Mouse (Mus musculus) liver, adult 2 months (tissue): Measurements from ENCODE around the gene Palm3. TPM values are rescaled to one million over a fixed set of nuclear protein-coding genes. Genes with fewer than 3 reads are reported as not detected.

Experiments
- DNase-seq: peaks from one replicate; pipeline ENCODE4 v3.0.0-alpha.2; 2011; ENCODE audit warnings: low read depth, low spot score; ENCODE audit errors: extremely low read depth
- H3K27ac ChIP-seq: fragments of 200-500 bp; replicated peaks from 2 replicates; pipeline ENCODE4 v1.5.1; 2012; ENCODE audit warnings: low read depth, mild to moderate bottlenecking, control low read depth, inconsistent platforms, low read length; ENCODE audit not compliant: insufficient read depth
- H3K27me3 ChIP-seq: fragments of 200-500 bp; 2 replicates; pipeline ENCODE4 v1.6.1; 2012; ENCODE audit warnings: mild to moderate bottlenecking, moderate library complexity, low read length, inconsistent platforms; ENCODE audit not compliant: control insufficient read depth, insufficient read depth
- H3K36me3 ChIP-seq: fragments of 200-500 bp; 2 replicates; pipeline ENCODE4 v1.6.1; 2012; ENCODE audit warnings: low read length, inconsistent platforms; ENCODE audit not compliant: control insufficient read depth, insufficient read depth
- H3K4me1 ChIP-seq: fragments of 200-500 bp; 2 replicates; pipeline ENCODE4 v1.6.1; 2011; ENCODE audit warnings: low read length; ENCODE audit not compliant: control insufficient read depth, insufficient read depth
- H3K4me3 ChIP-seq: fragments of 200-500 bp; 2 replicates; pipeline ENCODE4 v1.5.1; 2011; ENCODE audit warnings: low read depth, mild to moderate bottlenecking, control low read depth, low read length, moderate library complexity; ENCODE audit not compliant: insufficient read depth
- H3K79me2 ChIP-seq: fragments of 200-500 bp; 2 replicates; pipeline ENCODE4 v1.6.1; 2012; ENCODE audit warnings: inconsistent platforms, mild to moderate bottlenecking, low read length, moderate library complexity; ENCODE audit not compliant: control insufficient read depth, insufficient read depth
- H3K9ac ChIP-seq: fragments of 200-500 bp; 2 replicates; pipeline ENCODE4 v1.6.1; 2012; ENCODE audit warnings: low read depth, mild to moderate bottlenecking, control low read depth, inconsistent platforms, low read length
- CTCF ChIP-seq: fragments of 200-500 bp; IDR thresholded peaks from 2 replicates; pipeline ENCODE4 v1.5.1; 2011; ENCODE audit warnings: low read depth, low read length, control low read depth
- POLR2A ChIP-seq: fragments of 200-500 bp; IDR thresholded peaks from 2 replicates; pipeline ENCODE4 v1.6.1; 2011; ENCODE audit warnings: low read length, control low read depth; ENCODE audit not compliant: insufficient read depth; ENCODE audit errors: extremely low read depth
- WGBS: fragments of 180-500 bp; shearing (Covaris S2); methylation state at CpG from one replicate; pipeline ENCODE4 v1.1.7; 2018; 5-methylcytosine and 5-hydroxymethylcytosine counted together
- polyA plus RNA-seq: library from polyadenylated mRNA; depleted of rRNA; stranded (reverse); fragments of >200 nt; gene quantifications from 2 replicates; pipeline ENCODE4 v1.2.3, GENCODE M21; 2012; rRNA removed
- total RNA-seq: library from RNA; depleted of rRNA; stranded (reverse); fragments of >200 nt; gene quantifications from 2 replicates; pipeline ENCODE4 v1.2.3, GENCODE M21; 2014; rRNA removed

Gene Palm3
- total RNA-seq (not detected in 2 replicates), polyA plus RNA-seq (not detected in 2 replicates)

DNA sequence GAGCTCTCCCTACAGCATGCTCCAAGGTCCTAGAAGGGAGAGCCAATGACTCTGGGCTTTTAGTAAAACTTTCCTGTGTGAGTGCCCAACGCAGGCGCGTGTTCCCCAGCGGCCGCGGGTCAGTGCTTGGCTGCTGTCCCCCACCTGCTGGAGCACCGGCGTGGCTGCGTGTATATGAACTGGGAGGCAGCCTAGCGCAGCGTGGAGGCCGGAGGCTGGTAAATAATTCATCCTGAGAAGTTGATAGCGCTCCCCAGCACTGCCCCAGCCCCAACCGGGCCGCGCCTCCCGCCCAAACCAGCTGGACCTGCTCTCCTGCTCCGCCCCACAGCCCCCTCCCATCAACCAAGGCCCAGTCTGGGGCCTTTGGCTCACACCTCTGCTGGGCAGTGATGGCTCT is at the start of gene Palm3:
Palm3 (plus strand) TSS at position 376 of the 400 bp plus-strand sequence.
- 21% methylated on average over 17 of the region's 18 CpGs for WGBS
- Histone ChIP-seq H3K4me1 (no peaks in the 10 kb centered on the region), H3K27me3 (peaks cover 4% of the 10 kb centered on the region), H3K36me3 (no peaks in the 10 kb centered on the region), H3K9ac (no peak within 1 kb of the TSS), H3K4me3 (no peak within 1 kb of the TSS), H3K79me2 (no peaks in the 10 kb centered on the region), H3K27ac (no peak within 1 kb of the TSS)
- TF ChIP-seq CTCF (no peak), POLR2A (no peak)
- no peak for DNase-seq

DNA sequence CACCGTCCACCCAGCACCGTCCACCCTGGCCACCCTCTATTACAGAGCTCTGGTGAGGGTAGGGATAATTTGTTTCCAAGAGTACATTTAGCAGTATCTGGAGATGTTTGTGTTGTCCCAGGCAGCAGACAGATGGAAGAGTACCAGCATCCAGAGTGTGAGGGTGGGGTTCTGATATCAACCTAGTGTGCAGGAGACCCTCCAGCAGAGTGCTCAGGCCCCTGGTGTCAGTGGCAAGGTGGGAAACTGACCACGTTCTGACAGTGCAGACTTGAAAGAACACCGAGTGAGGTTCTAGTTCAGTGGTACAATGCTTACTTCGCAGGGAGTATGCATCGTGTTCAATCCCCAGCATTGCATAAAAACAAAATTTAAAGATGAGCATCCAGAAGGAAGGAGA is 49.6 kb upstream of the Palm3 start:
- peaks cover 20% of the 10 kb centered on the region; the same call in 1 of the 2 replicates for H3K79me2 ChIP-seq
- no peak overlapping the region; the same call in 1 of the 2 replicates for H3K4me3 ChIP-seq
- H3K27ac ChIP-seq, result peak overlapping the region; percentile 91
- no peaks in the 10 kb centered on the region for H3K27me3 ChIP-seq
- H3K9ac ChIP-seq, result no peak overlapping the region; the same call in 1 of the 2 replicates
- H3K4me1 ChIP-seq, result peaks cover 20% of the 10 kb centered on the region
- TF ChIP-seq POLR2A (no peak), CTCF (no peak)
- no peak for DNase-seq
- H3K36me3 ChIP-seq, result no peaks in the 10 kb centered on the region
- 58% methylated on average over 6 of the region's 6 CpGs for WGBS

DNA sequence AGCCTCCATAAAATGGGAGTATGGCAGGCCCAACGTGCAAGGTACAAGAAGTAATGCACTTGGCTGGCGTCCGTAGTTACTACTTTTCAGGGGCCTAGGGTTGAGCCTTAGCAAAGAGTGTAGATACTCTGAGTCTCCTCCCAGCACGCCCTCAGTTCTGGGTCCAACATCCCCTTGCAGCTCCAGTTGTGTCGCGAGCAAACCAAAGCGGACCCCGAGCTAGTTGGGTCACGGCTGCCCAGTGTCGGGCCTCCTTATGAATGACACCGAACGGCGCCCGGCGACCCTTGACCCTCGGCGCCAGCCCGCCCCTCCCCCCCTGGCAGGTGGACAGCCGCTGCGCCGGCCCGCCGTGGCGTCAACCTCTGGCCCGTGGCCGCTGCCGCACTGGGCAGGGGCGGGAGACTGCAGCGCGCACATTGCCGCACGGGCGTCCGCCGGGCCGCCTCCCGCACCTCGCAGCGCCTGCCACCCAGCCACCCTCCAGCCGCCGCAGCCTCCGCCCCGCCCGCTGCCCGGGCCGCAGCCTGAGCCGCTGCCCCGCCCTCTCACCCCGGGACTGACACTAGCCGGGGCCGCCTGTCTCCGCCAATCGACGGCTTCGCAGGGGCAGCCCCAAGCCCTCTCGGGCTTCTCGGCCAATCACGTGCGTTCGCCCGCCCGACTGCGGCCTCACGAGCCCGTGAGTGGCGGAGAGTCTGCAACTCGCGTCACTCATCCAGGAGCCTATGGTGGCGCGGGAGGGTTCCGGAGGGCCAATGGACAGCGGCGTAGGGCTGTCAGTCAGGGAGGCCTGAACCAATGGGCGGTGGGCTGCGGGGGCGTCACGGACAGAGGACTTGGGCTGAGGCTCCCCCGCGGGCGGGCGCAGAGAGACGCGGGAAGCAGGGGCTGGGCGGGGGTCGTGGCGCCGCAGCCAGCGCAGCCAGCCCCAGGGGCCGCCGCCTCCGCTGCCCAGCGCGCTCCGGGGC is 48.8 kb upstream of the Palm3 start, which contains the start of gene Prkaca:
Prkaca (plus strand) TSS at position 844 of the 971 bp plus-strand sequence.
- TF ChIP-seq POLR2A (peak; percentile 40; the same call in 1 of the 2 replicates), CTCF (no peak)
- WGBS, result under 1% methylated on average over 81 of the region's 94 CpGs
- peak within 1 kb of the TSS; percentile 98 for H3K9ac ChIP-seq
- peaks cover 26% of the 10 kb centered on the region; the same call in 1 of the 2 replicates for H3K79me2 ChIP-seq
- H3K27me3 ChIP-seq, result no peaks in the 10 kb centered on the region
- H3K4me3 ChIP-seq, result peak within 1 kb of the TSS; percentile 84
- H3K27ac ChIP-seq, result peak within 1 kb of the TSS; percentile 91
- H3K36me3 ChIP-seq, result no peaks in the 10 kb centered on the region
- H3K4me1 ChIP-seq, result peaks cover 23% of the 10 kb centered on the region
- DNase-seq, result peak; percentile 94

DNA sequence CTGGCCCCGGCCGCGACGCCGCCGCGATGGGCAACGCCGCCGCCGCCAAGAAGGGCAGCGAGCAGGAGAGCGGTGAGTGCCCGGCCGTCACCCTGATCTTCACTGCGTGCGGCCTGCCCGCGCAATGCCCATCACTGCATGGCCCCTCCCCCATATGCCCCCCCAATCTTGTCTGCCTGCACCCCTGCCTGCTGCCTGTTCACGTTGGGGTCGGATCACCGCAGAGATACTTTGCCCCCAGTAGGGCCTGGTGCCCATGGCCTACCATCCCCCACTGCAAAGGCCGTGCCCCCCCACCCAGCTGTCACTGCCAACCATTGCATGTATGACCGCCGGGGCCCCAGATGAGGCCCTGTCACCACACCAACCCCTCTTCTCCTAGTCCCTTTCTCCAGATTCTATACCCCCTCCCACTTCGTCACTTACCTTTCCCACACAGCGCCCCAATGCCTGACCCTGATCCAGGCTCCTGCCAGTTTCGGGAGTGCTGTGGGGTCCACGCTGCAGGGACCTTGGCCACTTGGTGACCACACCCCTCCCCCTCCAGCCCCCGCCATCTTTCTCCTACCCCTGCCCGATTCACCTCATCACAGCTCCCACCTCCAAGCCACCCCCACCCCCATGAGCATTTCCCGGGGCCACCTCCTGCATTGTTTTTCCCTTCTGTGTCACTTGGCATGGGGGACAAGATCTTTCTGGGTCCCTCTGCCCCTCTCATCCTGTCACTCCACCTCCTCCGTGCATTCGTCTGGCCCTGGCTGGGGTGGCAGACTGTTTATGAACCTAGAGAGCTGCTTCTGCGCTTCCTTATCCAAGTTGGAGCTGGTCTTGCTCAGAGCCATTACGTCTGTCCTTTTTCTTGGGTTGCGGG is 47.9 kb upstream of the Palm3 start:
- no peak for DNase-seq
- no peaks in the 10 kb centered on the region for H3K27me3 ChIP-seq
- 5% methylated on average over 37 of the region's 37 CpGs for WGBS

DNA sequence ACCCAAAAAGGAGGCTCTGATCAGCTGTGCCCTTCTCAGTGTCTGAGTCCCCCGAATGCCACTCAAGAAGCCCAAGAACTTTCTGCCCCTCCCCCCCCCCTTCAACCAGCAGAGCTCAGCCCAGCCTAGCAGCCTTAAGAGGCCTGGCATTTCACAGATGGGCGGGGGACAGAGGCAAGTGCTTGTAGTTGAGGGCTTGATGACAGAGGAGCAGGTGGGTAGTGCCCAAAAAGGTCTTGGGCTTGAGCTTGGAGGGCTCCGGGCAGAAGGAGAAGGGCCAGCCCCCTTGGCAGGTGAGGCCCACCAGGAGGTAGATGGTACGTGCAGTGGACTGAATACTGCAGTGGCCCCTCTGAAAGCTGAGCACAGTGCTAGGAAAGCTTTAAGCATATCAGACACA is 46.8 kb upstream of the Palm3 start:
- no peaks in the 10 kb centered on the region for H3K36me3 ChIP-seq
- H3K79me2 ChIP-seq, result peaks cover 32% of the 10 kb centered on the region; the same call in 1 of the 2 replicates
- DNase-seq, result no peak
- H3K4me3 ChIP-seq, result no peak overlapping the region
- H3K27me3 ChIP-seq, result no peaks in the 10 kb centered on the region
- H3K27ac ChIP-seq, result no peak overlapping the region
- WGBS, result 92% methylated on average over 4 of the region's 4 CpGs
- H3K9ac ChIP-seq, result no peak overlapping the region
- no peak for TF ChIP-seq POLR2A
- TF ChIP-seq CTCF, result no peak
- peaks cover 27% of the 10 kb centered on the region for H3K4me1 ChIP-seq

More for the DNA sequence above, 47.9 kb upstream of the Palm3 start:
- Histone ChIP-seq H3K9ac (peak overlapping the region; percentile 98), H3K27ac (peak overlapping the region; percentile 57), H3K4me3 (peak overlapping the region; percentile 84), H3K79me2 (peaks cover 31% of the 10 kb centered on the region; the same call in 1 of the 2 replicates), H3K4me1 (peaks cover 27% of the 10 kb centered on the region), H3K36me3 (no peaks in the 10 kb centered on the region)
- TF ChIP-seq POLR2A (no peak), CTCF (no peak)
